Mouse (Mus musculus): Measurements from ENCODE around the gene Tex12. TPM values are rescaled to one million over a fixed set of nuclear protein-coding genes. Genes with fewer than 3 reads are reported as not detected.

Tex12 gene
- polyA plus RNA-seq, 1 experiment: not detected

DNA sequence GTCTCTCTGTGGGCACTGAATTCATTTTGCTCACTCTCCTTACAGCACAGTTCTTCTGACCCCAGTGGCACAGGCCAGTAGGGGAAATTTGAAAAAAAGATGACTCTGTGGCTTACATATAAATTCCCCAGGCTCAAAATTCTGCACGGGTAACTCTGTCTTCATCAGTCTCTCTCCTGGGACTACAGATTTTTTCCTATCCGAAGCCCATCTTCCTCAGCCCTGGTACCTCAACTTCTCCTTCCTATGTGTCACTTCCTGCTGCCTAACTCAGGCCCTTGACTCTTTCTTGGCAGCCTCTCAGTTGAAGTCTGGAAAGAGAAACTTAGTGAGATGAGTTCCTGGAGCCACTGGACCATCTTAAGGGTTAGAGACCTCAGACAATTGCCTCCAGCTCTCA is 7.6 kb downstream of the Tex12 start:
- WGBS: 1% methylated on average over 2 of the region's 2 CpGs
- Histone ChIP-seq H3K4me1 (ENCODE audit: control insufficient read depth, insufficient read depth, low read length) (no peaks in the 10 kb centered on the region; the same call in 1 of the 2 replicates), H3K27ac (ENCODE audit: control insufficient read depth, insufficient read depth, low read depth, low read length, poor library complexity) (no peak overlapping the region), H3K4me3 (replicated peaks; ENCODE audit: control insufficient read depth, low read depth, low read length) (no peak overlapping the region)
- TF ChIP-seq CTCF (IDR thresholded peaks at IDR 0.05; ENCODE audit: control insufficient read depth, insufficient read depth, low read length) (no peak), POLR2A (IDR thresholded peaks at IDR 0.05; ENCODE audit: borderline replicate concordance, control insufficient read depth, low read depth, low read length) (no peak)

DNA sequence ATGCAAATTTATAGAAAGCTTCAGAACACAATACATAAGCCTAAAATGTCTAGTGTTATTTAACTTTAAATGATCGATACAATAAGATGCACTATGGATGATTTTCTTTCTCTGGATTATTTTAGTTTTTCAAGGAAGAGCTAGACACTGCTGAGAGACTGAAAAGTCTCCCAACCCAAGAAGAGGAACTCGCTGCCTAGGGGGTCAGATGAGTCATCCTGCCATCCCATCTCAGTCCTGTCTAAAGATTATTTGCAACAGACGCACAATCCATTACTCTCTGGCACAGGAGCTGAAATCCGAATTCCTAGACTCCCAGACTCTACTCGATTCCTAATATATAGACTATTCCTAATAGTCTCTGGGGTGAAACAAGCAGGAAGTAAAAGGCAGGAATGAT is 8.9 kb downstream of the Tex12 start:
- TF ChIP-seq POLR2A (IDR thresholded peaks at IDR 0.05; ENCODE audit: borderline replicate concordance, control insufficient read depth, low read depth, low read length): no peak
- TF ChIP-seq CTCF (IDR thresholded peaks at IDR 0.05; ENCODE audit: control insufficient read depth, insufficient read depth, low read length): no peak
- Histone ChIP-seq H3K4me1 (ENCODE audit: control insufficient read depth, insufficient read depth, low read length) (no peaks in the 10 kb centered on the region; the same call in 1 of the 2 replicates), H3K4me3 (replicated peaks; ENCODE audit: control insufficient read depth, low read depth, low read length) (no peak overlapping the region), H3K27ac (ENCODE audit: control insufficient read depth, insufficient read depth, low read depth, low read length, poor library complexity) (no peak overlapping the region)
- WGBS: 43% methylated on average over 5 of the region's 5 CpGs

DNA sequence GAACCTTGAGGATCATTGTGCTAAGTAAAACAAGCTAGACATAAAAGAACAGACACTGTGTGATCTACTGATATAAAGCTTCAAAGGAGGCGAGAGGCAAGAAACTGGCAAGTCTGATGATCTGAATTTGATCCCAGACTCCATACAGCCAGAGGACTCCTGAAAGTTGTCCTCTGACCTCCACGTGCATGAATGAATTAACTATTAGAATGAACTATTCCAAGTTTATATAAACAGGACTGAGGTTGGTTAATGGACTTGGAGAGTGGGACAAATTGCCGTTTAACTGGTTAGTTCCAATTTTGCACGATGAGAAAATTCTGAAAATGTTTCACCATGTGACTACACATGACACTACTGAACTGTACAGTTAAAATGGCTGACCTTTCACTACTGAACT is 12.2 kb downstream of the Tex12 start:
- Histone ChIP-seq H3K4me1 (ENCODE audit: control insufficient read depth, insufficient read depth, low read length) (no peaks in the 10 kb centered on the region; the same call in 1 of the 2 replicates), H3K27ac (ENCODE audit: control insufficient read depth, insufficient read depth, low read depth, low read length, poor library complexity) (no peak overlapping the region), H3K4me3 (replicated peaks; ENCODE audit: control insufficient read depth, low read depth, low read length) (no peak overlapping the region)
- TF ChIP-seq POLR2A (IDR thresholded peaks at IDR 0.05; ENCODE audit: borderline replicate concordance, control insufficient read depth, low read depth, low read length): no peak
- 74% methylated on average over 4 of the region's 4 CpGs for WGBS

- Histone ChIP-seq H3K4me1 (ENCODE audit: control insufficient read depth, insufficient read depth, low read length) (no peaks in the 10 kb centered on the region; the same call in 1 of the 2 replicates), H3K4me3 (replicated peaks; ENCODE audit: control insufficient read depth, low read depth, low read length) (peak overlapping the region; percentile 28), H3K27ac (ENCODE audit: control insufficient read depth, insufficient read depth, low read depth, low read length, poor library complexity) (peak overlapping the region; percentile 42; the same call in 1 of the 2 replicates)
- WGBS: 11% methylated on average over 5 of the region's 5 CpGs
- TF ChIP-seq CTCF (IDR thresholded peaks at IDR 0.05; ENCODE audit: control insufficient read depth, insufficient read depth, low read length): no peak
- TF ChIP-seq POLR2A (IDR thresholded peaks at IDR 0.05; ENCODE audit: borderline replicate concordance, control insufficient read depth, low read depth, low read length): no peak
These were observed 13.2 kb downstream of the Tex12 start for GRCm38 (mm10) chr9:50547859-50548478.

GRCm38 (mm10) chr9:50542401-50542800 is 18.7 kb downstream of the Tex12 start:
- WGBS: 72% methylated on average over 9 of the region's 9 CpGs
- Histone ChIP-seq H3K4me3 (replicated peaks; ENCODE audit: control insufficient read depth, low read depth, low read length) (no peak overlapping the region), H3K27ac (ENCODE audit: control insufficient read depth, insufficient read depth, low read depth, low read length, poor library complexity) (no peak overlapping the region), H3K4me1 (ENCODE audit: control insufficient read depth, insufficient read depth, low read length) (no peaks in the 10 kb centered on the region; the same call in 1 of the 2 replicates)
- no peak for TF ChIP-seq CTCF (IDR thresholded peaks at IDR 0.05; ENCODE audit: control insufficient read depth, insufficient read depth, low read length)
- no peak for TF ChIP-seq POLR2A (IDR thresholded peaks at IDR 0.05; ENCODE audit: borderline replicate concordance, control insufficient read depth, low read depth, low read length)

DNA sequence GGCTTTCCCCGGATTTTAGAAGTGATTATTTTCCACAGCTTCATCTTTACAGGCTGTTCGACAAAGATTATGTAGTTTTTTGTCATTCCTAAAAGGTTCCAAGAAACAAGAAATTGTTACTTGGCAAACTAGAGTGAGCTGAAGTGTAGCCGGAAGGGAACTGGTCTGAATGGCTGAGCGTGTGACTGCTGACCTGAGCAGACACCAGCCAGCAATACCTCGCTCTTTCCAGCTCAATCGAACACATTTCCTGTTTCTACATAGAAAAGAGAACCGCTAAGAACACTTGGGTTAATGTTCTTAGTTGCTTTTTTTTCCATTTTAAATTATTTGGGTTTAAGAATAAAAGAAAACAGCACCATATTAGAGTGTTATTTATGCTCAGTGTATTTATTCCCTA is 21.0 kb downstream of the Tex12 start:
- 10% methylated on average over 7 of the region's 7 CpGs for WGBS

DNA sequence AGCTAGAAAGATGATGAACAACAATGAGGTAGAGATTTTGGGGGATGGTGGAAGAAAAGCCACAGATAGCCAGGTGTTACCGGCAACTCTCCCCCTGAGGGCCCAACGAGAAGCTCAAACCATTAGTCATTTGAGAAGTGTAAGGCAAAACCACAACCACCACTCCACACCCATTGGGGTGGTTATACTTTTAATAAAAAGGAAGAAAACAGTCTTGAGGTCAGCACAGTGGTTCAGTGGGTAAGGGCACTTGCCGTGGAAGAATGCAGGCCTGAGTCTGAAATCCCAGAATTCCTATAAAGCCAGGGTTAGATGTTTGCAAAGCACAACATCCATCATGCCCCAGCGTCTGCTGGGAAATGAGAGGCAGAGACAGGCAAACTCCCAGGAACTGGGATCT is 23.8 kb downstream of the Tex12 start:
- 13% methylated on average over 4 of the region's 4 CpGs for WGBS
- TF ChIP-seq POLR2A (IDR thresholded peaks at IDR 0.05; ENCODE audit: borderline replicate concordance, control insufficient read depth, low read depth, low read length): no peak
- no peak for TF ChIP-seq CTCF (IDR thresholded peaks at IDR 0.05; ENCODE audit: control insufficient read depth, insufficient read depth, low read length)
- no peaks in the 10 kb centered on the region; the same call in 1 of the 2 replicates for H3K4me1 ChIP-seq (ENCODE audit: control insufficient read depth, insufficient read depth, low read length)
- no peak overlapping the region for H3K27ac ChIP-seq (ENCODE audit: control insufficient read depth, insufficient read depth, low read depth, low read length, poor library complexity)
- H3K4me3 ChIP-seq (replicated peaks; ENCODE audit: control insufficient read depth, low read depth, low read length): no peak overlapping the region

More for the DNA sequence above, 21.0 kb downstream of the Tex12 start:
- no peak overlapping the region for H3K4me3 ChIP-seq (replicated peaks; ENCODE audit: control insufficient read depth, low read depth, low read length)
- H3K4me1 ChIP-seq (ENCODE audit: control insufficient read depth, insufficient read depth, low read length): no peaks in the 10 kb centered on the region; the same call in 1 of the 2 replicates
- no peak overlapping the region for H3K27ac ChIP-seq (ENCODE audit: control insufficient read depth, insufficient read depth, low read depth, low read length, poor library complexity)
- TF ChIP-seq CTCF (IDR thresholded peaks at IDR 0.05; ENCODE audit: control insufficient read depth, insufficient read depth, low read length): no peak
- no peak for TF ChIP-seq POLR2A (IDR thresholded peaks at IDR 0.05; ENCODE audit: borderline replicate concordance, control insufficient read depth, low read depth, low read length)

DNA sequence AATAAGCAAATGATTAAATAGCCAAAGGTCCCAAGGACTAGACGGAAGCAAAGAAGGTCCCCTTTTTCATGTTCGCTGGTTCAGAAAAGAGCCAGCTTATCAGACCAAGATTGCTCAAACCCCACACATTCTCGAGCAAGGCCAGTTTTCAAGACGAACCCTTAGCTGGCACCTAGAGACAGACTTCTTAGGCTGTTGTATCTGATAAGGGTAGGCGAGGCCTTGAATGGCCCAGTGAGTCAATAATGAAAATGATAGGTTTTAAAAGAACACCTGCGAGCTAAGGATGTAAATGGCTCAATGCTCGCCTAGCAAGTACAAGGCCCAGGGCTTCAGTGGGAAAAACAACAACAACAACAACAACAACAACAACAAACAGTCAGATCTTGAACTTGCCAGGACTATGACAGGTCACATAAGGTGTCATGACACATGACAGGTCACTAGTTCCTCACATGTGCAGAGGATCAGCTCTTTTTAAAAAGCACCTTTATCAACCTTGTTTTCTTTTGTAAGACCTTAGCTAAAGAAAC is 24.5 kb downstream of the Tex12 start:
- no peak overlapping the region for H3K4me3 ChIP-seq (replicated peaks; ENCODE audit: control insufficient read depth, low read depth, low read length)
- H3K27ac ChIP-seq (ENCODE audit: control insufficient read depth, insufficient read depth, low read depth, low read length, poor library complexity): no peak overlapping the region
- 48% methylated on average over 7 of the region's 7 CpGs for WGBS
- TF ChIP-seq POLR2A (IDR thresholded peaks at IDR 0.05; ENCODE audit: borderline replicate concordance, control insufficient read depth, low read depth, low read length) (no peak), CTCF (IDR thresholded peaks at IDR 0.05; ENCODE audit: control insufficient read depth, insufficient read depth, low read length) (no peak)
- no peaks in the 10 kb centered on the region; the same call in 1 of the 2 replicates for H3K4me1 ChIP-seq (ENCODE audit: control insufficient read depth, insufficient read depth, low read length)
